Mouse (Mus musculus) E14TG2a.4 (cell line): ENCODE data around the gene Arid3b.

Experiments used
- CTCF ChIP-seq: conservative IDR thresholded peaks from 2 replicates; pipeline ENCODE4 v1.5.1; 2014; ENCODE audit warnings: low read length
- NANOG ChIP-seq: IDR thresholded peaks from 2 replicates; pipeline ENCODE4 v1.6.1; 2014; ENCODE audit warnings: borderline replicate concordance, low read length, mixed read lengths
- POU5F1 ChIP-seq: IDR thresholded peaks from 2 replicates; pipeline ENCODE4 v1.6.1; 2014; ENCODE audit warnings: low read length, borderline replicate concordance

GRCm38 (mm10) chr9:57874994-57875393, 38.4 kb upstream of the Arid3b start:
- TF ChIP-seq CTCF, result no peak
- no peak for TF ChIP-seq NANOG
- TF ChIP-seq POU5F1, result no peak
